Mouse (Mus musculus): Measurements from ENCODE around the gene Ppdpf. TPM values are rescaled to one million over a fixed set of nuclear protein-coding genes. Genes with fewer than 3 reads are reported as not detected.

Gene Ppdpf
- total RNA-seq (2021) = 10 to 100 TPM; 91.1 to 91.9 TPM
- 160 and 197 TPM in 2 replicates for polyA plus RNA-seq (2012; rRNA removed)
- long read RNA-seq, transcript Ppdpf-206 (4 exons, 750 nt) = major isoform, 14 of 58 reads
- long read RNA-seq, transcript Ppdpf-202 (5 exons, 689 nt) = minor isoform, 12 of 58 reads
- long read RNA-seq, transcript Ppdpf-205 (3 exons, 771 nt) = minor isoform, 11 of 58 reads
- long read RNA-seq, transcript Ppdpf-201 (5 exons, 1,160 nt) = minor isoform, 8 of 58 reads
- long read RNA-seq, partial matches to known transcripts = 6 of 58 reads
- long read RNA-seq, other reads (novel, unspliced or antisense) = 0 of 58 reads

- peak; percentile 96 for DNase-seq
These were observed at the start of gene Ppdpf for GRCm38 (mm10) chr2:181187121-181188000. Gene Ppdpf (plus strand): TSS chr2:181187247.

- peak; percentile 71 for DNase-seq
These were observed 47.3 kb upstream of the Ppdpf start for GRCm38 (mm10) chr2:181139641-181140193.

GRCm38 (mm10) chr2:181142703-181143135 lies 44.3 kb upstream of the Ppdpf start:
- DNase-seq = no peak

DNA sequence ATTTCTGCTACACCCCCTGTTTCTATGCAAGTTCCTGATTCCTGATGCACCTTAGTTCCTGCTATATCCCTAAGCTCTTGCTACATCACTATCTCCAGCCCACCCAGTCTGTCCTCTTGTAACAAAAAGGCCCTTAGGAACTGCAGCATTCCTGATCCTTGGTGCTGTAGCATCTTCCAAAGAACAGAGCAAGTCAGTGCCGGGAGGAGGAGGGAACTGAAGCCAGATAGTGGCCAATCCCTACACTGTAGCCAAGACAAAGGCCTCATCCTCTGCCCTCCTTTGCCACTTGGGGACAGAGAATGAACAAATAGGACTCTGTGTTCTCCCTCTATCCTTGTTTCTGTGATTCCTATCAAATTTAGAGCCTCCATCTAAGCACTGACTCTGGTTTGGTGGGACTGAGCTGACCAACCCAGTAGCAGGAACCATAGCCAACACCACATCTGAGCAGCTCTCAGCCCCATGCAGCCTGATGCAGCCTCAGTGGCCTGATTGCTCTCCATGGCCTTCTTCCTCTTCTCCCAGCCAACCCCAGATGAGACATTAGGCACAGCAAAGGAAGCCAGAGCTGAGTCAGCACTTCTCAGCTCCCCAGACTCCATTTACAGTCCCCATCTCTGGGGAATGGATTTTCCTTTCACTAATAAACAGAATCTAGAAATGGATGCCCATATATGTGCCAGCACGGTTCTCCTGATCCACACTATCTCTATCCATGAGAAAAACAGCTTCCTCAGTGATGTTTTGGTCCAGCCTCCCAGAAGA lies 43.4 kb upstream of the Ppdpf start:
- DNase-seq = no peak

DNA sequence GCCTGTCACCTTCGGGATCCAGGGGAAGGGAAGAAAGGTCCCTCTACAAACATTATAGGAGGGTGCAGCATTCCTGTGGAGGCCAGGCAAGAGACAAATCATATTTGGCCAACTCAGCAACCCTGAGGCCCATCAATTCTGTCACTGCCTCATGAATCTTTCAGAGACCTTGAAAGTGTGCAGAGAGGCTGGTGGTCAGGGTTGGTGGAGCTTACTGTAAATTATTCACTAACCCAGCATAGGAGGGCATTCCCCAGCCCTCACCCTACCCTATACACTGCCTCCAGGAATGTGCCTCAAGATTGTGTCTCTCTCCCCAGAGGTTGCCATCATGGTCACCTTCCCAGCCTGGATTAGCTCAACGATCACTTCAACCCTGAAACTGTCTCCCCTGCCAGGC lies 42.4 kb upstream of the Ppdpf start:
- peak; percentile 43 for DNase-seq

DNA sequence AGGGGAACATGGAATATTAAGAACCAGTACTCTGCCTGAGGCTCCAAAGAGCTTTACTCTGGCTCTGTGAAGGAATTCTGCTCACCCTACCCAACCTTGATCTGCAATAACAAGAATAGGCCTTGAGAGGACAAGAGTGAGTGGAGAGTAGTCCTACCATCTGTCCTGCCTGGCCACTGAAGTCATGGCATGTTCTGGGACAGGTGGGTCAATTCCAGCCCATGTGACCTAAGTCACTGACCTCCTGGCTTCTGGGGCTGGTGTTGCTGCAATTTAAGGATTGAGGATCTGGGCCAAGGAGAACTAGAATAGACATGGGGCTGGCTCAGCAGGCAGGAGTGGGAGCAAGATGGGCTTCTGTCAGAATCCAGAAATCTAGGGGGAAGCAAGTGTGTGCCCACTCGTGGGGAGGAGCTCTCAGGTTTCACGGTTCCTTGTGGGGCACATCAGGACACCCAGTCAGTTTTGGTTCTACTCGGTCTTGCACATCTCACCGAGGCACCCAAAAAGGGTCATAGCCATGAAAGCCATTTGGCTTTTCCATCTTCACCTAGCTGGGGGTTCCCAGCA lies 40.0 kb upstream of the Ppdpf start:
- no peak for DNase-seq

DNA sequence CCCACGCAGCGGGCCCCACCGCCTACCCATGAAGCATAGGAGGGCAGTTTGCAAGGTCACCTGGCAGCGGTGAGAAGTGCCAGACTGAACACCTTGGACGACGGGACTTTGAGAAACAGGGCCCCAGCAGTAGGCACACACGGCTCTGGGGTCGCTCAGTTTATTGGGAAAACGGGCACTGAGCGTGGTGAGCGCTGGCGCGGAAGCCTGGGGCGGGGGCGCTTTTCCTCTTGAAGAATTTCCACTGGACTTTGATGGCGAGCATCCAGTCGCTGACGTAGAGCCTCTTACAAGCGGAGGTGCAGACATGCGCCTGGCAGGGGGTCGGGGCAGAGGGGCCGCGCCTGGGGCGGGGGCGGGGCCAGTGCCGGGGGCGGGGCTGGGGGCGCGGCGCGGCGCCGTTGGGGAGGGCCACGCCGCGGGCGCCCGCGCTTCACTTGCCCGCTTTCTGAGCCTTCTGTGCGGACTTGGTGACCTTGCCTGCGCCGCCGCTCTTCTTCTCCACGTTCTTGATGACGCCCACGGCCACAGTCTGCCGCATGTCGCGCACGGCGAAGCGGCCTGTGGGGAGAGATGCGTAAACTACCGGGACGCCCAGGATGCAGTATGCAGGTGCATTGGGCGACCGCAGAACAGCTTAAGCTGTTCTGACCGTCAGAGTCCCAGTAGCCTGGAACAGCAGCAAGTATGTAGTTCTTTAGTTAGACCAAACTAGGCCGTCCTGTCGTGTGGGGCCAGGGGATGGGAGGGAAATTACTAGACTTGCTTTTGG lies 39.3 kb upstream of the Ppdpf start:
- peak; percentile 40 for DNase-seq

DNA sequence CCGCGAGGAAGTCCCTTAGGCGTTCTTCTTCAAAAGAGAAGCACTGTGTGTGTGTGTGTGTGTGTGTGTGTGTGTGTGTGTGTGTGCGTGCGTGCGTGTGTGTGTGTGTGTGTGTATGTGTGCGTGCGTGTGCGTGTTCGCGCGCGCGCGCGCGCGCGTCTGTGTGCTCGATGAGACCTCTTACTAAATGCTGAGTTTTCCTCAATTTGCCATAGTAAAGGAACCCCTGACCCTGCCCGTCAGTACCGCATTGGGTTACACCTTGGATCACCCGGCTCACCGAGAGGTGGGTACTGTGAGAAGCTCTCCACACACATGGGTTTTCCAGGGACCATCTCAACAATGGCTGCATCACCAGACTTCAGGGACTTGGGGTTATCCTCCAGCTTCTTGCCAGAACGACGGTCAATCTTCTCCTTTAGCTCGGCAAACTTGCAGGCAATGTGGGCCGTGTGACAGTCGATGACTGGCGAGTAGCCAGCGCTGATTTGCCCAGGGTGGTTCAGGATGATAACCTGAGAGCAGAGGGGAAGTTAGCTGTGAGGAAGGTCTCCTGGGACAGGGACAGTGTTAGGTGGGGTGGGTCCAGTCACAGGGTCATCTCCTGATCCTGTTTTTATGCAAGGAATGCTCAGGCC lies 38.6 kb upstream of the Ppdpf start:
- no peak for DNase-seq

- no peak for DNase-seq
These were observed 36.8 kb upstream of the Ppdpf start for GRCm38 (mm10) chr2:181150281-181150680.

GRCm38 (mm10) chr2:181152701-181153100 lies 34.3 kb upstream of the Ppdpf start:
- DNase-seq = no peak

DNA sequence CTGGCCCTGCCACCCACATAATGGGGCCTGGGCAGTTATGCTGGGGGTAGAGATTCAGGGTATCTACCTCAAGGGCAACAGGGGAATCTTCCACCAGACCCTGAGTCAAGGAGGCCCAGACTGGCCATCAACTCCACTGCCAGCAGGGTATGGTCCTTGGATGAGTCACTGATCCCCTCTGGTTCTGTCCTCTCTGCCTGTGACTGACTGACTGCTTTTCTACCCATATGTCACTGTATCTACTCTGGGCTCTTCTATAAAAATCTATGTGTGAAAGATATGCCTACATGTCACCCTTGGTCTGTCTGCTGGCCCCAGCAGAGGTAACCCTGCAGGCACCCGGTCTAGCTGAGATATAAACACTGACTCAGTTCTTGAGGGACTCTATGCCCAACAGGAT lies 33.9 kb upstream of the Ppdpf start:
- DNase-seq = no peak

DNA sequence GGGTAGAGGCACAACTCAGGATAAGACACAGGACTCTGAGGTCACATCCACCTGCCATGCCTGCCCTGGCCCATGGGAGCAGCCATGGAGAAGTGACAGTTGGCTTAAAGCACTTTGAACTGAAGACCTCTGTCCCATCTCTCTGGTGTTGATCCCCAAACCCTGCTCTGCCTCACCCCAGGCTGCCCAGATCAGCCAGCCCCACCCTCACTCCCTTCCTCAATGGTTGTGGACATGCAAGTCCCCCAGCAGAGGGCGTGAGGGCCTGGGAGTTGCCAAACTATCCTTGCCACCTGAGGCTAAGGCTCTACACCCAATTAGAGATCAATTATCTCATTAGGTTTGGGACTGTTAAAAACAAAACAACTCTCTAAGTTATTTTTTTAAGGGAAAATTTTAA lies 33.2 kb upstream of the Ppdpf start:
- no peak for DNase-seq

- no peak for DNase-seq
These were observed 32.7 kb upstream of the Ppdpf start for GRCm38 (mm10) chr2:181154361-181154760.

DNA sequence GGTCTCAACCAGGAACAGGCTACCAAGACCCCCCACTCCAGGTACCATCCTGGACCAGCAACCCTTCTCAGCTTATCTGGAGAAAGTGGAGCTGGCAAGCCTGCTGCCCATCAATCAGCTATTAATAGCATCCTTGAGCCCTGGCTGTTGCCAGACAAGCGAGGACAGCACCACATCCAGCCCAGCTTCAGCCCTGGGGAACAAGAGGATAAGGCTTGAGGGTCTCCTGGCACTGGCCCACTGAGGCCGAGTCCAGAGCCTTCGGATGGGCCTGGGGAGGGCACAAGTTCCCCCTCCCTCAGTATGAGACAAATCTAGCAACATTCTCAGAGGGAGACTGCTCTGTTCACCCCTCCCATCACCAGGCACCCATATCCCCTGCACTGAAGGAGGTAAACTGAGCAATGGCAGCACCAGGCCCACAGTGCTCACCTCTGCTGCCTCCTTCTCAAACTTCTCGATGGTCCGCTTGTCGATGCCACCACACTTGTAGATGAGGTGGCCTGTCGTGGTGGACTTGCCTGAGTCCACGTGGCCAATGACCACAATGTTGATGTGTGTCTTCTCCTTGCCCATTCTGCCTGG lies 32.1 kb upstream of the Ppdpf start:
- DNase-seq = no peak

DNA sequence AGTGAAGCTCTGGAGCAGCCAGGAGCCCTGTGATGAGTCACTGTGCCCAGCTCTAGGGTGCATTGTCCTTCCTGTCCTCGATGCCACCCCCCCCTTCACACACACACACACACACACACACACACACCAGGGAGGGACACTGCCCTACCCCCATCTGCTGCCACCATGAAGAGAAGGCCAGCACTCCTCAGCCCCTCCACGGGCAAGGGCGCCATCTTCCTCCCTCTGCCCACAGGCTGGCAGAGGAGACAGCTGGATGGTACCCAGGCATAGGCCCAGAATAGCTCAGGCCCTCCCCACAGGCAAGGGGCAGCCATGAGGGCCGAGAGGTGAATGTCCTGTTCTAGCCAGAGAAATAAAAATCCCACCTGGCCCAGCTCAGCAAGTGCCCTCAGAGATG lies 31.2 kb upstream of the Ppdpf start:
- DNase-seq = peak; percentile 43

GRCm38 (mm10) chr2:181156248-181157121 lies 30.6 kb upstream of the Ppdpf start, which contains the start of gene Eef1a2:
Gene Eef1a2 (minus strand): TSS chr2:181157014.
- no peak for DNase-seq

- no peak for DNase-seq
These were observed 29.9 kb upstream of the Ppdpf start for GRCm38 (mm10) chr2:181157180-181157579.

- DNase-seq = no peak
These were observed 29.2 kb upstream of the Ppdpf start for GRCm38 (mm10) chr2:181157716-181158302.

DNA sequence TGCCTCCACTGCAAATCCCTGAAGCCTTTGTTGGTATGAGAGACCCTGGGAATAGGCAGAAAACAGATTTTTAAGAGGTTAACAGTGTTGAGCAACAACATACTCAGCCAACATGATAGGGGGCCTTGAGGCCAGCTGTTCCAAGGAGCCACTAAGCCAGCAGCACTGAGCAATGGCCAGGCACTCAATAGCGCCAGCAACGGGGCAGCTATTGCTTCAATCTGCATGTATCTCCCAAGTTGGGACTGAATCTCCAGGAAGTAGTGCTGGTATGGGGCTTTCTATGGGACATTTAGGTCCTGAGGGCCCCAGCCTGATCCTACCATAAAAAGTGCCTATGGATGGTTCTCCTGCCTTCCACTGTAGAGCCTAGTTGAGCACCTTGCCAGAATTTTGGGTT lies 28.6 kb upstream of the Ppdpf start:
- DNase-seq = peak; percentile 42

All from adrenal gland, adult 2 months (tissue).